Mouse (Mus musculus) heart, embryonic 10.5 days (tissue): ENCODE measurements around the gene Slc7a5. TPM values are rescaled to one million over a fixed set of nuclear protein-coding genes. Genes with fewer than 3 reads are reported as not detected.

ENCODE experiments used
- DNase-seq: peaks from one replicate; pipeline ENCODE4 v3.0.0-alpha.2; 2017; ENCODE audit warnings: low spot score
- H3K27ac ChIP-seq: fragments of 300-500 bp; sonication (generic); 2 replicates; pipeline ENCODE4 v1.5.1; 2016; ENCODE audit warnings: mild to moderate bottlenecking
- H3K27me3 ChIP-seq: fragments of 300-500 bp; sonication (generic); 2 replicates; pipeline ENCODE4 v1.6.1; 2016; ENCODE audit warnings: mild to moderate bottlenecking; ENCODE audit not compliant: poor library complexity, insufficient read depth, severe bottlenecking
- H3K36me3 ChIP-seq: fragments of 300-500 bp; sonication (generic); 2 replicates; pipeline ENCODE4 v1.6.1; 2016; ENCODE audit warnings: mild to moderate bottlenecking, moderate library complexity
- H3K4me1 ChIP-seq: fragments of 300-500 bp; sonication (generic); 2 replicates; pipeline ENCODE4 v1.6.1; 2016; ENCODE audit warnings: mild to moderate bottlenecking
- H3K4me3 ChIP-seq: fragments of 300-500 bp; sonication (generic); 2 replicates; pipeline ENCODE4 v1.5.1; 2016; ENCODE audit warnings: mild to moderate bottlenecking, moderate library complexity
- H3K9me3 ChIP-seq: fragments of 300-500 bp; sonication (generic); 2 replicates; pipeline ENCODE4 v1.6.1; 2016; ENCODE audit warnings: mild to moderate bottlenecking, moderate library complexity
- WGBS: fragments of 180-500 bp; shearing (Covaris S2); methylation state at CpG from one replicate; pipeline ENCODE4 v1.1.7; 2016; 5-methylcytosine and 5-hydroxymethylcytosine counted together
- polyA plus RNA-seq: library from polyadenylated mRNA; unstranded; fragments of >200 nt; fragmentation: Nextera tagmentation; extraction: Ambion mirVana; gene quantifications from 2 replicates; pipeline ENCODE4 v1.2.1, GENCODE M21; 2016

The Slc7a5 gene
- polyA plus RNA-seq, 1 experiment from 2014 or later = 20.9 TPM

- Histone ChIP-seq H3K4me1 (peaks cover 25% of the 10 kb centered on the region), H3K36me3 (no peaks in the 10 kb centered on the region)
These were observed 57.5 kb downstream of the Slc7a5 start for GRCm38 (mm10) chr8:121850018-121850417.

GRCm38 (mm10) chr8:121849303-121849702 is 58.2 kb downstream of the Slc7a5 start:
- H3K9me3 ChIP-seq = no peaks in the 10 kb centered on the region
- H3K27ac ChIP-seq = no peak overlapping the region
- H3K4me3 ChIP-seq = no peak overlapping the region
- no peaks in the 10 kb centered on the region for H3K36me3 ChIP-seq
- DNase-seq = no peak
- peaks cover 12% of the 10 kb centered on the region; the same call in 1 of the 2 replicates for H3K27me3 ChIP-seq
- WGBS = 70% methylated on average over 9 of the region's 9 CpGs
- peaks cover 25% of the 10 kb centered on the region for H3K4me1 ChIP-seq

More at GRCm38 (mm10) chr8:121850018-121850417, 57.5 kb downstream of the Slc7a5 start:
- WGBS = 14% methylated on average over 6 of the region's 6 CpGs
- H3K27ac ChIP-seq = peak overlapping the region; percentile 80; the same call in 1 of the 2 replicates
- H3K4me3 ChIP-seq = no peak overlapping the region
- no peaks in the 10 kb centered on the region for H3K9me3 ChIP-seq
- DNase-seq = peak; percentile 86
- H3K27me3 ChIP-seq = peaks cover 12% of the 10 kb centered on the region; the same call in 1 of the 2 replicates

DNA sequence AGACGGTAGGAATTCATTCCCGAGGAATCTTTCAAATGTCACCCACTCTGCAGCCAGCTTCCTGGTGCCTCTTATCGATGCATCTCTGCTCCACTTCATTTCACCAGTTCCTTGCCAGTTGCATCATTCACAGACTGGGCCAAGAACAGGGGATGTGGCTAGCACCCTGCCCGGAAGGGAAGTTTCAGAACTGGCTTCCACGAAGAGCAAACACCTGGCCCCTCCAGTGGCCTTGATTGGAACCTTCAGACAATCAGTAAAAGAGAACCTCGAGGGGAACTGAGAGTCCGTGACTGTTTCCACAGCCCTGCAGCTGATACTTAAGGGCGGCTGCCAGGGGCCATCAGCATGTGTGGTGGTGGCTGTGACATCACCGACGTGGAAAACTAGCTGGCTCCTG is 59.0 kb downstream of the Slc7a5 start:
- Histone ChIP-seq H3K27me3 (peaks cover 12% of the 10 kb centered on the region; the same call in 1 of the 2 replicates), H3K4me3 (no peak overlapping the region), H3K27ac (no peak overlapping the region), H3K36me3 (peaks cover 5% of the 10 kb centered on the region; the same call in 1 of the 2 replicates), H3K9me3 (no peaks in the 10 kb centered on the region), H3K4me1 (peaks cover 25% of the 10 kb centered on the region)
- no peak for DNase-seq
- 59% methylated on average over 10 of the region's 10 CpGs for WGBS

DNA sequence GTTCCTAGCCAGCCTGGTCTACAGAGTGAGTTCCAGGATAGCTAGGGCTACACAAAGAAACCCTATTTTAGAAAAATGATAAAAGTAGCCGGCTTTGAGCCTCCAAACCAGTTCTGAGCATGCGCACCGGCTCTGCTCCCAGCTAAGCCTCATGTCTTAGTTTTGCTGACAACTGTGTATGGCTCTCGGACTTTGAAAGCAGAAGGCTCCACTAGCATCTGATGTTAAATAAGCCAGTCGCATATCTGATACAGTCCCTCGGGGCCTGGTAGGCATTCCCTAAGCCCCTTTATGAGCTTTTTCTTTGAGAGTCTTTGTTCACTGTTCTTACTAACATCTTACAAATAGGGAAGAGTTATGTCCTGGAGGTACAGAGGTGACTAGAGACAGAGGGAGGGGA is 59.5 kb downstream of the Slc7a5 start:
- Histone ChIP-seq H3K27ac (no peak overlapping the region), H3K4me3 (no peak overlapping the region), H3K9me3 (no peaks in the 10 kb centered on the region), H3K36me3 (peaks cover 8% of the 10 kb centered on the region; the same call in 1 of the 2 replicates), H3K27me3 (peaks cover 7% of the 10 kb centered on the region; the same call in 1 of the 2 replicates), H3K4me1 (peaks cover 25% of the 10 kb centered on the region)
- no peak for DNase-seq
- 76% methylated on average over 6 of the region's 6 CpGs for WGBS

DNA sequence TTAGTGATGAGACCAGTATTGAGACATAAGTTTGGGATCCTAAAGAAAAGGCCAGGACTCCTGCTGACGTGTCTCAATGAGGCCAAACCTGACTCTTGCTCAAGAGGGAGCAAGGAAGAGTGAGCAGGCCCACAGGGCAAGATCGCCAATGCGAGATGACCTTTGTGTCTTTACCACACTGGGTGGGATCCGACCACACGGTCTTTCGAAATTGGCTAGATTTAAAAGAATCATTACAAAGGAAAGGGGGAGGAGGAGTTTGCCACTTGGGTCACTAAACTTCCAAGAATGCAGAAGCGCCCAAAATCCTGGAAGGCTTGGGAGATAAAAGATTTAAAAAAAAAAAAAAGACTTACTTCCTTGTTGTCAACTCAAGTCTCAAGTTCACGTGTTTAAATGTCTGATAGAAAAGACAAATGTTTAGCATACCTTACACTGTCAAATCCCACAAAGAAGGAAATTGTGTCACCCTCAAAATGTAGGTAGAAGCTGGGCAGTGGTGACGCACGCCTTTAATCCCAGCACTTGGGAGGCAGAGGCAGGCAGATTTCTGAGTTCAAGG is 60.2 kb downstream of the Slc7a5 start:
- Histone ChIP-seq H3K27ac (no peak overlapping the region), H3K4me3 (no peak overlapping the region), H3K27me3 (peaks cover 7% of the 10 kb centered on the region; the same call in 1 of the 2 replicates), H3K9me3 (no peaks in the 10 kb centered on the region), H3K4me1 (peaks cover 21% of the 10 kb centered on the region), H3K36me3 (peaks cover 15% of the 10 kb centered on the region; the same call in 1 of the 2 replicates)
- no peak for DNase-seq
- WGBS = 76% methylated on average over 10 of the region's 10 CpGs

DNA sequence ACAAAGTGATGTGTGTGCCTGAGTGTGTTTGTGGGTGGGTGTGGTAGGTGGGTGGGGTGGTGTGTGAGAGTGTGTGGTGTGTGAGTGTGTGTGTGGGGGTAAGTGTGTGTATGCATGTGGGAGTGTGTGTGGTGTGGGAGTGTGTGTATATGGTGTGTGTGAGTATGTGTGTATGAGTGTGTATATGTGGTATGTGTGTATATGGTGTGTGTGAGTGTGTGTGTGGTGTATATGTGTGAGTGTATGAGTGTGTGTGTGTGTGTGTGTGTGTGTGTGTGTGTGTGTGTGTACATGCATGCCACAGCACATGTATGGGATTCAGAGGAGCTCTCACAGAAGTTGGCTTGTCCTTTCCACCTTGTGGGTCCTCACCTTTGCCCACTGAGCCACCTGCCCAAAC is 60.7 kb downstream of the Slc7a5 start:
- H3K27me3 ChIP-seq = 0 out of 2 replicates have a peak, but pooled peaks cover 6% of the 10 kb centered on the region
- H3K4me3 ChIP-seq = no peak overlapping the region
- H3K4me1 ChIP-seq = peaks cover 16% of the 10 kb centered on the region
- no peak overlapping the region for H3K27ac ChIP-seq
- H3K36me3 ChIP-seq = peaks cover 18% of the 10 kb centered on the region; the same call in 1 of the 2 replicates
- no peak for DNase-seq
- no peaks in the 10 kb centered on the region for H3K9me3 ChIP-seq

DNA sequence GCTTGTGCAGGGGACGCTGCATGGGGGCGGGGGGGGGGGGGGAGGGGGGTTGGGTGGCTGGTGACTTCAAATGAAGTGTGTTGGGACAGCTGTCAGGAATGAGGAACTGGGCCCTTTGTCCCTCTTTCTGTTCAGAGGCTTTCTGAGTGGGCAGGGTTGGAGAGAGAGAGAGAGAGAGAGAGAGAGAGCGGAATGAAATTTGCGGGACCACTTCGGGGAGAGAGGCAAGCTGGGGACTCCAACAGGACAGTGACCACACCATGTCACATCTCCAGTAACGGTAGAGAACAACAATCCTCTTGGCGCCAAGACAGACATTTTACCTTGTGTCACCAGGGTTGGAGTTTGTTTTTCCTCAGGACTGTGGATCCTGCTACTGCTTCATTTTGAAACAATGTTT is 62.7 kb downstream of the Slc7a5 start:
- Histone ChIP-seq H3K4me3 (no peak overlapping the region), H3K27ac (no peak overlapping the region), H3K27me3 (0 out of 2 replicates have a peak, but pooled peaks cover 3% of the 10 kb centered on the region), H3K4me1 (no peaks in the 10 kb centered on the region), H3K9me3 (no peaks in the 10 kb centered on the region), H3K36me3 (peaks cover 24% of the 10 kb centered on the region; the same call in 1 of the 2 replicates)
- DNase-seq = no peak
- WGBS = 51% methylated on average over 7 of the region's 7 CpGs

GRCm38 (mm10) chr8:121843184-121843733 is 64.2 kb downstream of the Slc7a5 start:
- H3K4me1 ChIP-seq = no peaks in the 10 kb centered on the region

DNA sequence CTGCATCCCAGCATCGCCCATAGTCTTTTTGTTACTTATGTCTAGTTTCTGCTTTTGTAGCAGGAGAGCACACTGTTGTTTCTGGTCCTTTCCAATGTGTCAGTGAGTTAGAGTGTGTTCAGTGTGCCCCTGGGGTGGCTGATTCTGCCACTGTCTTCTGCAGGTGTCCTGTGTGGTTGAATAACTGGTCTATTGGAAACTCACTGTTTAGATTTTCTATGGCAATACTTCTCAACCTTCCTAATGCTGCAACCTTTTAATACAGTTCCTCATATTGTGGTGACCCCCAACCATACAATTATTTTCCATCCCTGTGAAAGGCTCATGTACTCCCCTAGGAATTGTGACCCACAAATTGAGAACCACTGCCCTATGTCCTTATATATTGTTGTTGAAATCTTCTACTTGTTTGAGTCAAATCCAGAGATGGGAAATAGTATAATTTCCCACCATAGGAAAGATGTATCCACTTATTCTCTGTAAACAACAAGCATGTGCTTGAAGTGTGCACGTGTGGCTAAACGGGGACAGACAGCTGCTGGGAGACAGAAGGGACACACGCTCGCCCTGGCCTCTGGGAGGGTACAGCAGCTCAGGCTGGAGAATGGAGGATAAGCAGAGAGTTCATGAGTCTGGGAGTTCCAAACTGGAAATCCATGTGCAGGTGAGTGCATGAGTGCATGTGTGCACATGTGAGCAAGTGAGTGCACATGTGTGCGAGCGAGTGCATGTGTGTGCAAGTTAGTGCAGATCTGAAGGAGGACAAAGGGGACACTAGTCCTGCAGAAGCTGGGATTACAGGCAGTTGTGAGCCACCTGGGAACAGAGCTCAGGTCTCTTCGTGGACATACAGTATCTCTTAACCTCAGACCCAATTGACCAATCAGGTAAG is 65.2 kb downstream of the Slc7a5 start:
- 82% methylated on average over 8 of the region's 8 CpGs for WGBS
- Histone ChIP-seq H3K36me3 (peaks cover 24% of the 10 kb centered on the region; the same call in 1 of the 2 replicates), H3K4me3 (no peak overlapping the region), H3K4me1 (no peaks in the 10 kb centered on the region), H3K27ac (no peak overlapping the region), H3K9me3 (no peaks in the 10 kb centered on the region), H3K27me3 (0 out of 2 replicates have a peak, but pooled peaks cover 3% of the 10 kb centered on the region)
- DNase-seq = no peak

More at GRCm38 (mm10) chr8:121843184-121843733, 64.2 kb downstream of the Slc7a5 start:
- Histone ChIP-seq H3K27me3 (0 out of 2 replicates have a peak, but pooled peaks cover 3% of the 10 kb centered on the region), H3K36me3 (peaks cover 24% of the 10 kb centered on the region; the same call in 1 of the 2 replicates), H3K9me3 (no peaks in the 10 kb centered on the region), H3K4me3 (no peak overlapping the region), H3K27ac (no peak overlapping the region)
- DNase-seq = no peak
- WGBS = 75% methylated on average over 3 of the region's 3 CpGs

DNA sequence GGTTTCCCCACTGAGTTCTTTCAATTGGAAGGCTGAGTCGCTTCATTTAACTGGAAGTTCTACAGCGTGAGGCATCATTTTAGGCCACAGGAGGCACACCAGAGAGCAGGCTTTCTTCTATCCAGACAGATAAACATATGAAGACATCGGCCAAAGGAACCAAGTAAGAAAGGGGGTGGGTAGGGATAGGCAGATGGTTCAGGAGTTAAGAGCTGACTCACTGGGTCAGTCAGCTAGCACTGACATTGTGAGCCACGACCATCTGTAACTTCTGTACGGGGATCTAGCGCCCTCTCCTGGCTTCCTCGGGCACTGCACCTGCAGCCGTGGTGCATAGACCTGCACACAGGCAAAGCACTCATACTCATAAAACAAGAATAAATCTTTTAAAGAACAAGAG is 66.3 kb downstream of the Slc7a5 start:
- Histone ChIP-seq H3K27ac (no peak overlapping the region), H3K36me3 (peaks cover 24% of the 10 kb centered on the region; the same call in 1 of the 2 replicates), H3K9me3 (no peaks in the 10 kb centered on the region), H3K4me3 (no peak overlapping the region), H3K4me1 (no peaks in the 10 kb centered on the region), H3K27me3 (0 out of 2 replicates have a peak, but pooled peaks cover 2% of the 10 kb centered on the region)
- DNase-seq = no peak
- WGBS = 53% methylated on average over 8 of the region's 8 CpGs

DNA sequence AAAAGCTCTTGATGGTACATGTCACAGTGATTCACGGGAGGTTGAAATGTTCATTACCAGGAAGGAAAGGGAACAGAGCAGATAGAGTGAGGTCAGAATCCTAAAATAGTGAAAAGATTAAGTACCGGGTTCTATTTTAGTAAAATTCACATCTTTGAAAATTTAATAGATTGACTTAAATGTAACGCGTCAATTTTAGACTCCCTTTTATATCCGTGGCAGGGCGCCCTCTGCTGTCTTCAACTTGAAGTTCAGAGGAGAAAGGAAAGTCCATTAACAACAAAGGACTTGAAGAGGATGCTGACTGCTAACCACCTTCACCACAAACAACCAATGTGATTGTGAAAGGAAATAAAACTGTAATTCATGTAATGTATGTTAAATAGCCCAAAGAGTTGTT is 75.0 kb downstream of the Slc7a5 start:
- whole genome bisulfite sequencing = 16% methylated on average over 6 of the region's 6 CpGs
- no peak for DNase-seq
- Histone ChIP-seq H3K4me1 (peaks cover 19% of the 10 kb centered on the region), H3K27ac (peak overlapping the region; percentile 49; the same call in 1 of the 2 replicates), H3K36me3 (no peaks in the 10 kb centered on the region), H3K27me3 (no peaks in the 10 kb centered on the region), H3K9me3 (no peaks in the 10 kb centered on the region), H3K4me3 (peak overlapping the region; percentile 19; the same call in 1 of the 2 replicates)

GRCm38 (mm10) chr8:121832061-121832460 is 75.4 kb downstream of the Slc7a5 start:
- Histone ChIP-seq H3K9me3 (no peaks in the 10 kb centered on the region), H3K27me3 (no peaks in the 10 kb centered on the region), H3K27ac (peak overlapping the region; percentile 49; the same call in 1 of the 2 replicates), H3K4me3 (no peak overlapping the region), H3K4me1 (peaks cover 19% of the 10 kb centered on the region), H3K36me3 (no peaks in the 10 kb centered on the region)
- 71% methylated on average over 2 of the region's 2 CpGs for WGBS
- no peak for DNase-seq
